Mouse (Mus musculus) midbrain, embryonic 11.5 days (tissue): ENCODE measurements around the gene Naf1. TPM values are rescaled to one million over a fixed set of nuclear protein-coding genes. Genes with fewer than 3 reads are reported as not detected.

ENCODE experiments used
- ATAC-seq: fragments of 200-750 bp; cut with Nextera tagmentation; 2 replicates; pipeline ENCODE4 v1.8.0; 2017; ENCODE audit warnings: moderate TSS enrichment, moderate library complexity; ENCODE audit not compliant: low FRiP score
- DNase-seq: peaks from one replicate; pipeline ENCODE4 v3.0.0; 2015; ENCODE audit warnings: low spot score; ENCODE audit errors: missing footprints
- H3K27ac ChIP-seq: fragments of 300-500 bp; sonication (generic); 2 replicates; pipeline ENCODE4 v1.5.1; 2014; ENCODE audit warnings: low read depth, low read length
- H3K27me3 ChIP-seq: fragments of 300-500 bp; sonication (generic); 2 replicates; pipeline ENCODE4 v1.6.1; 2014; ENCODE audit warnings: mild to moderate bottlenecking, low read length, moderate library complexity, mixed read lengths; ENCODE audit not compliant: control insufficient read depth, insufficient read depth
- H3K36me3 ChIP-seq: fragments of 300-500 bp; sonication (generic); 2 replicates; pipeline ENCODE4 v1.6.1; 2014; ENCODE audit warnings: mild to moderate bottlenecking, low read length, moderate library complexity, mixed read lengths; ENCODE audit not compliant: control insufficient read depth, insufficient read depth
- H3K4me1 ChIP-seq: fragments of 300-500 bp; sonication (generic); 2 replicates; pipeline ENCODE4 v1.6.1; 2014; ENCODE audit warnings: low read length; ENCODE audit not compliant: control insufficient read depth, insufficient read depth
- H3K4me2 ChIP-seq: fragments of 300-500 bp; sonication (generic); 2 replicates; pipeline ENCODE4 v1.6.1; 2014; ENCODE audit warnings: mild to moderate bottlenecking, moderate library complexity
- H3K4me3 ChIP-seq: fragments of 300-500 bp; sonication (generic); 2 replicates; pipeline ENCODE4 v1.5.1; 2014; ENCODE audit warnings: low read depth, low read length
- H3K9ac ChIP-seq: fragments of 300-500 bp; sonication (generic); 2 replicates; pipeline ENCODE4 v1.6.1; 2014; ENCODE audit warnings: low read length
- H3K9me3 ChIP-seq: fragments of 300-500 bp; sonication (generic); 2 replicates; pipeline ENCODE4 v1.6.1; 2016; ENCODE audit warnings: low read length; ENCODE audit not compliant: control insufficient read depth
- WGBS: fragments of 180-500 bp; shearing (Covaris S2); extraction: QIAGEN DNeasy Blood & Tissue Kit; methylation state at CpG from one replicate; pipeline ENCODE4 v1.1.7; 2014; 5-methylcytosine and 5-hydroxymethylcytosine counted together
- polyA plus RNA-seq: library from polyadenylated mRNA; unstranded; fragments of >200 nt; fragmentation: Nextera tagmentation; extraction: Ambion mirVana; gene quantifications from 2 replicates; pipeline ENCODE4 v1.2.1, GENCODE M21; 2014

Gene Naf1
- polyA plus RNA-seq: 5.0 and 5.2 TPM in 2 replicates

- no peak within 1 kb of the TSS for H3K27ac ChIP-seq
- H3K4me2 ChIP-seq: peak within 1 kb of the TSS; percentile 67
- no peaks in the 10 kb centered on the region for H3K9me3 ChIP-seq
- WGBS: under 1% methylated on average over 37 of the region's 37 CpGs
- peak; percentile 99 for DNase-seq
- no peaks in the 10 kb centered on the region for H3K36me3 ChIP-seq
- H3K9ac ChIP-seq: peak within 1 kb of the TSS; percentile 68
- peak within 1 kb of the TSS; percentile 65 for H3K4me3 ChIP-seq
- H3K4me1 ChIP-seq: peaks cover 17% of the 10 kb centered on the region
- ATAC-seq: peak; percentile 98
- H3K27me3 ChIP-seq: no peaks in the 10 kb centered on the region
Observed at GRCm38 (mm10) chr8:66860023-66860422, at the start of gene Naf1. Naf1 (plus strand) TSS chr8:66860217.

GRCm38 (mm10) chr8:66860921-66861588 lies 1.0 kb downstream of the Naf1 start:
- no peak overlapping the region for H3K27ac ChIP-seq
- no peaks in the 10 kb centered on the region for H3K36me3 ChIP-seq
- DNase-seq (peak; percentile 90), ATAC-seq (peak; percentile 77)
- H3K27me3 ChIP-seq: no peaks in the 10 kb centered on the region
- H3K4me1 ChIP-seq: peaks cover 17% of the 10 kb centered on the region
- peak overlapping the region; percentile 67 for H3K4me2 ChIP-seq
- H3K9ac ChIP-seq: peak overlapping the region; percentile 68
- WGBS: under 1% methylated on average over 46 of the region's 46 CpGs
- no peaks in the 10 kb centered on the region for H3K9me3 ChIP-seq
- peak overlapping the region; percentile 65 for H3K4me3 ChIP-seq

GRCm38 (mm10) chr8:66861589-66862500 lies 1.8 kb downstream of the Naf1 start:
- no peak overlapping the region for H3K27ac ChIP-seq
- peak overlapping the region; percentile 65 for H3K4me3 ChIP-seq
- 57% methylated on average over 5 of the region's 5 CpGs for WGBS
- peak overlapping the region; percentile 67 for H3K4me2 ChIP-seq
- H3K36me3 ChIP-seq: no peaks in the 10 kb centered on the region
- ATAC-seq (no peak), DNase-seq (no peak)
- H3K27me3 ChIP-seq: no peaks in the 10 kb centered on the region
- H3K9me3 ChIP-seq: no peaks in the 10 kb centered on the region
- peak overlapping the region; percentile 68 for H3K9ac ChIP-seq
- H3K4me1 ChIP-seq: peaks cover 17% of the 10 kb centered on the region

- WGBS: 92% methylated on average over 3 of the region's 3 CpGs
- Histone ChIP-seq H3K4me1 (peaks cover 17% of the 10 kb centered on the region), H3K4me2 (no peak overlapping the region), H3K4me3 (no peak overlapping the region), H3K27ac (no peak overlapping the region), H3K27me3 (no peaks in the 10 kb centered on the region), H3K9me3 (no peaks in the 10 kb centered on the region), H3K9ac (no peak overlapping the region), H3K36me3 (no peaks in the 10 kb centered on the region)
- ATAC-seq (no peak), DNase-seq (peak; percentile 86)
Observed at GRCm38 (mm10) chr8:66863761-66864160, 3.7 kb downstream of the Naf1 start.

GRCm38 (mm10) chr8:66865120-66865519 lies 5.1 kb downstream of the Naf1 start:
- no peak for DNase-seq
- H3K4me3 ChIP-seq: no peak overlapping the region
- H3K27ac ChIP-seq: no peak overlapping the region
- H3K36me3 ChIP-seq: no peaks in the 10 kb centered on the region
- no peaks in the 10 kb centered on the region for H3K9me3 ChIP-seq
- no peak for ATAC-seq
- no peak overlapping the region for H3K4me2 ChIP-seq
- H3K27me3 ChIP-seq: no peaks in the 10 kb centered on the region
- H3K4me1 ChIP-seq: peaks cover 17% of the 10 kb centered on the region
- no peak overlapping the region for H3K9ac ChIP-seq
- 84% methylated on average over 1 of the region's 1 CpGs for WGBS

- H3K27me3 ChIP-seq: no peaks in the 10 kb centered on the region
- no peak for DNase-seq
- no peak overlapping the region for H3K4me2 ChIP-seq
- H3K36me3 ChIP-seq: no peaks in the 10 kb centered on the region
- WGBS: 70% methylated on average over 3 of the region's 3 CpGs
- H3K9me3 ChIP-seq: no peaks in the 10 kb centered on the region
- no peak overlapping the region for H3K9ac ChIP-seq
- no peak overlapping the region for H3K4me3 ChIP-seq
- H3K4me1 ChIP-seq: no peaks in the 10 kb centered on the region
- ATAC-seq: no peak
- H3K27ac ChIP-seq: no peak overlapping the region
Observed at GRCm38 (mm10) chr8:66867679-66868078, 7.7 kb downstream of the Naf1 start.

- H3K9ac ChIP-seq: no peak overlapping the region
- H3K4me3 ChIP-seq: no peak overlapping the region
- DNase-seq (no peak), ATAC-seq (no peak)
- no peaks in the 10 kb centered on the region for H3K27me3 ChIP-seq
- 5% methylated on average over 1 of the region's 1 CpGs for WGBS
- no peaks in the 10 kb centered on the region for H3K4me1 ChIP-seq
- no peak overlapping the region for H3K4me2 ChIP-seq
- H3K9me3 ChIP-seq: no peaks in the 10 kb centered on the region
- H3K36me3 ChIP-seq: no peaks in the 10 kb centered on the region
- H3K27ac ChIP-seq: no peak overlapping the region
Observed at GRCm38 (mm10) chr8:66869211-66869932, 9.4 kb downstream of the Naf1 start.

GRCm38 (mm10) chr8:66883866-66884265 lies 23.8 kb downstream of the Naf1 start:
- Histone ChIP-seq H3K4me1 (no peaks in the 10 kb centered on the region), H3K36me3 (no peaks in the 10 kb centered on the region), H3K9me3 (no peaks in the 10 kb centered on the region), H3K4me3 (no peak overlapping the region), H3K4me2 (no peak overlapping the region), H3K27ac (no peak overlapping the region), H3K27me3 (no peaks in the 10 kb centered on the region), H3K9ac (no peak overlapping the region)
- DNase-seq (no peak), ATAC-seq (no peak)
- WGBS: 65% methylated on average over 1 of the region's 1 CpGs
